Mouse (Mus musculus) myocyte (in vitro differentiated cells): ENCODE results near the gene Hax1.

ENCODE experiments used
- CEBPB ChIP-seq: IDR thresholded peaks from 2 replicates; pipeline ENCODE4 v1.6.1; 2011; ENCODE audit warnings: mild to moderate bottlenecking, moderate library complexity; ENCODE audit not compliant: poor library complexity, insufficient read depth, severe bottlenecking
- E2F4 ChIP-seq: IDR thresholded peaks from one replicate; pipeline ENCODE4 v1.6.1; 2011; ENCODE audit warnings: mild to moderate bottlenecking, control low read depth, moderate library complexity; ENCODE audit not compliant: insufficient read depth
- MAX ChIP-seq: IDR thresholded peaks from one replicate; pipeline ENCODE4 v1.6.1; 2011; ENCODE audit warnings: low read depth, mild to moderate bottlenecking, control low read depth
- MYOD1 ChIP-seq, 3 experiments: IDR thresholded peaks; one replicate each; pipeline ENCODE4 v1.6.1; 2011; ENCODE audit warnings: control low read depth in 2 of 3, low read depth in 2 of 3, mild to moderate bottlenecking in 2 of 3, moderate library complexity in 1 of 3; ENCODE audit not compliant: insufficient read length in 2 of 3, control insufficient read depth in 1 of 3
- MYOG ChIP-seq, 3 experiments: IDR thresholded peaks; one replicate each; pipeline ENCODE4 v1.6.1; 2011; ENCODE audit warnings: control low read depth in 2 of 3, low read depth in 2 of 3, mild to moderate bottlenecking in 2 of 3; ENCODE audit not compliant: insufficient read length in 2 of 3, control insufficient read depth in 1 of 3, insufficient read depth in 1 of 3
- POLR2A ChIP-seq: IDR thresholded peaks from one replicate; pipeline ENCODE4 v1.6.1; 2011; ENCODE audit warnings: low read depth, mild to moderate bottlenecking, control low read depth, moderate library complexity; ENCODE audit not compliant: insufficient read length
- POLR2AphosphoS2 ChIP-seq: IDR thresholded peaks from one replicate; pipeline ENCODE4 v1.6.1; 2011; ENCODE audit warnings: low read depth, control low read depth; ENCODE audit not compliant: insufficient read length
- REST ChIP-seq: IDR thresholded peaks from one replicate; pipeline ENCODE4 v1.6.1; 2011; ENCODE audit warnings: mild to moderate bottlenecking, control low read depth, moderate library complexity; ENCODE audit not compliant: insufficient read depth, insufficient read length
- SRF ChIP-seq: IDR thresholded peaks from one replicate; pipeline ENCODE4 v1.6.1; 2011; ENCODE audit warnings: low read depth; ENCODE audit not compliant: control insufficient read depth, insufficient read length
- TCF12 ChIP-seq: IDR thresholded peaks from one replicate; pipeline ENCODE4 v1.6.1; 2011; ENCODE audit warnings: mild to moderate bottlenecking, control low read depth; ENCODE audit not compliant: poor library complexity, insufficient read depth, severe bottlenecking
- TCF3 ChIP-seq: IDR thresholded peaks from one replicate; pipeline ENCODE4 v1.6.1; 2011; ENCODE audit warnings: low read depth, control low read depth; ENCODE audit not compliant: insufficient read length
- USF1 ChIP-seq: IDR thresholded peaks from one replicate; pipeline ENCODE4 v1.6.1; 2011; ENCODE audit warnings: low read depth, mild to moderate bottlenecking, control low read depth, moderate library complexity

DNA sequence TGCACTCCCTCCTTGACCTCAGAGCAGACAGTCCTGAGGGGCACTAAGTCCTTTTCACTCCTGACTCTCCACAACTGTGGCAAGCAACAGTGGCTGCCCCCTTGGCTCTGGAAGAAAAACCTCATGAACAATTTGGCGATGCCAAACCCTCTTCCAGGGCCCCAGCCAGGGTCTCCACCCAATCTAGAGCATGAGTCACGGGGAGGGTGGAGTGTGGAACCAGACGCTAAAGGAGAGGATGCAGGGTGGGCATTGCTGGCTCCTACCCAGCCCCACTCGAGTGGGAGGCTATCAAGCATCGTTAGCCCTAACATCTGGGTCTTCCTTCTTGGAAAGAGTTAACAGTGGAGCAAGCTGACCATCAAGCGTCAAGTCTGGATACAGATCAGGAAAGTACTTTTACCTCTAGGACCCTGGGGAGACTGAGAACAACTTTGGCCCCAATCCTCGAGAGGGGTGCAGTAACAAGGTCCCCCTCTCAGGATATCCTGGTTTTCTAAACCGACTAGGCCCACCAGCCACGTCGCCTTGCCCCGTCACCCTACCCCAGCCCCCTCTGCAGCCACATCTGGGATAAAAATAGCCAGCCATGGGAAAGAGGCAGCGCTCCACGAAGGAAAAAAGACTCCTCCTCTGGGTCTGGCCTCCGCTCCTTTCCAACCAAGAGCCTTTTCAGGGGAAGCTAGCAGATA is 36.4 kb downstream of the Hax1 start:
- TF ChIP-seq POLR2A, result peak; percentile 59
- no peak for TF ChIP-seq E2F4
- TF ChIP-seq TCF12, result no peak
- TF ChIP-seq USF1, result no peak
- TF ChIP-seq POLR2AphosphoS2, result no peak
- TF ChIP-seq MYOG (IDR thresholded peaks at IDR 0.05; ENCODE audit: control insufficient read depth in 1 of 3, insufficient read depth in 1 of 3, insufficient read length in 2 of 3, low read depth in 2 of 3), result no peak
- TF ChIP-seq MAX, result no peak
- TF ChIP-seq CEBPB, result no peak
- no peak for TF ChIP-seq MYOD1 (IDR thresholded peaks at IDR 0.05; ENCODE audit: control insufficient read depth in 1 of 3, insufficient read length in 2 of 3, low read depth in 2 of 3)
- no peak for TF ChIP-seq SRF
- TF ChIP-seq REST, result no peak
- TF ChIP-seq TCF3, result no peak
